Mouse (Mus musculus): ENCODE data around the gene Tgm5. TPM values are rescaled to one million over a fixed set of nuclear protein-coding genes. Genes with fewer than 3 reads are reported as not detected.
"Not testable (repeated sequence)": the region's sequence is repeated elsewhere in the genome, so short reads cannot be mapped to it uniquely, and the experiment has no call there.

Gene Tgm5
- 0.09 and 0.13 TPM in 2 replicates for polyA plus RNA-seq (2014; fragmentation: Nextera tagmentation; extraction: Ambion mirVana)

DNA sequence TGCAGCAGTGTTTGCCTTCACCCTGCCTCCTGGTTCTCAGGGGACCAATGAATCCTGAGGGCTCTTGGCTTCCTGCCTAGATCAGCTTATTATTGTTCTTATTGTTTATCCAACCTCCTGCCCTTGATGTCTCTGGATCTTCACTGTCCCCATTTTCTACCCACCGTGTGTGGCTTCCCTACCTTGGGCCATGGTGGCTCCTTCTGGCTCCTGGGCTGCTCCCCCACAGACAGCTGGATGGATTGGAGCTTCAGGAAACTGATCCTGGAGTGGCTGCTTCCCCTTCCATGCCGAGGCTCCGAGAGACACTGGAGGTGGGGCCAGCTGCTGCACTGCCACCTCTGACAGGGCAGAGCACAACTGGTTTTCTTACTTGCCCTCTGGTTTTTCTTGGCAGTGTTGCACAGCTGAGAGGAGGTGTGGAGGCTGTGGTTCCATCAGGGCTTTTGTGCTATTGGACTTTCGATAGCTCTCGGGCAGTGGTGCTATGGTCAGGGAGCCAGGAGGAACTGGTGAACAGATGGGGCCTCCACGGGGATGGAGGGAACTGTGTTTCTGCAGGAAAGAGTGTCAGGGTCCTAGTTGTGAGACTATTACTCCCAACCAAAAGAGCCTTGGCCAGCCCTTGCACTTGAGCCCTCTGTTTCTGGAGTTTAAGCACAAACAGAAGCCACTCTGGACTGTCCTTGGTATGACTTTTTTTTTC is at the start of gene Tgm5:
TSS of gene Tgm5 (minus strand) at position 362 of the 706 bp plus-strand sequence.
- Histone ChIP-seq H3K4me2 (replicated peaks; ENCODE audit: low read depth, low read length) (no peak within 1 kb of the TSS), H3K36me3 (ENCODE audit: control insufficient read depth, insufficient read depth, low read length) (no peaks in the 10 kb centered on the region), H3K9me3 (ENCODE audit: control insufficient read depth, low read depth, low read length) (no peaks in the 10 kb centered on the region), H3K9ac (replicated peaks; ENCODE audit: low read depth, low read length) (no peak within 1 kb of the TSS), H3K4me1 (ENCODE audit: control insufficient read depth, insufficient read depth, low read length) (no peaks in the 10 kb centered on the region), H3K27ac (ENCODE audit: low read length) (no peak within 1 kb of the TSS), H3K27me3 (ENCODE audit: control insufficient read depth, insufficient read depth, low read length) (no peaks in the 10 kb centered on the region), H3K4me3 (ENCODE audit: low read depth, low read length) (no peak within 1 kb of the TSS)
- no peak for ATAC-seq (ENCODE audit: insufficient number of reproducible peaks, insufficient read depth, low FRiP score, low read depth)
- 39% methylated on average over 6 of the region's 6 CpGs for WGBS

DNA sequence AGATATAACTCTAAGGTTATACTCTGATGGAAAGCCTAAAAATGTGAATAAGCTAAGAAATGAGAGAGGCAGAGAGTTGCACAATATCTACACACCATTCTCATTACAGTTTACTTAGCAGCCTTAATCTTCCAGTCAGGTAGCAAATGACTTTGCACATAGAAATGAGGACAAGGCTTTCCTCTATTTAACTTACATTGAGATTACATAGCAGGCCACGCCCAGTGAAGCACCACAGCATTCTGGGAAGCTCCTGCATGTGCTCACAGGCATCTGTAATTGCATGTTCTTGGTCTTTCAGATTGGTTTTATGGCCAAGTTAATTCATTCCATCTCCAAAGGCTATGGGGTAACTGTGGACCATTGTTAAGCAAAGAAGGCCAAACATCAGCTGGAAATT is 47.2 kb upstream of the Tgm5 start:
- H3K9ac ChIP-seq (replicated peaks; ENCODE audit: low read depth, low read length) = no peak overlapping the region
- no peak overlapping the region for H3K27ac ChIP-seq (ENCODE audit: low read length)
- H3K9me3 ChIP-seq (ENCODE audit: control insufficient read depth, low read depth, low read length) = no peaks in the 10 kb centered on the region
- H3K36me3 ChIP-seq (ENCODE audit: control insufficient read depth, insufficient read depth, low read length) = no peaks in the 10 kb centered on the region
- 60% methylated on average over 1 of the region's 1 CpGs for WGBS
- ATAC-seq (ENCODE audit: insufficient number of reproducible peaks, insufficient read depth, low FRiP score, low read depth) = no peak
- no peaks in the 10 kb centered on the region for H3K4me1 ChIP-seq (ENCODE audit: control insufficient read depth, insufficient read depth, low read length)
- no peaks in the 10 kb centered on the region for H3K27me3 ChIP-seq (ENCODE audit: control insufficient read depth, insufficient read depth, low read length)
- H3K4me2 ChIP-seq (replicated peaks; ENCODE audit: low read depth, low read length) = no peak overlapping the region
- H3K4me3 ChIP-seq (ENCODE audit: low read depth, low read length) = no peak overlapping the region

DNA sequence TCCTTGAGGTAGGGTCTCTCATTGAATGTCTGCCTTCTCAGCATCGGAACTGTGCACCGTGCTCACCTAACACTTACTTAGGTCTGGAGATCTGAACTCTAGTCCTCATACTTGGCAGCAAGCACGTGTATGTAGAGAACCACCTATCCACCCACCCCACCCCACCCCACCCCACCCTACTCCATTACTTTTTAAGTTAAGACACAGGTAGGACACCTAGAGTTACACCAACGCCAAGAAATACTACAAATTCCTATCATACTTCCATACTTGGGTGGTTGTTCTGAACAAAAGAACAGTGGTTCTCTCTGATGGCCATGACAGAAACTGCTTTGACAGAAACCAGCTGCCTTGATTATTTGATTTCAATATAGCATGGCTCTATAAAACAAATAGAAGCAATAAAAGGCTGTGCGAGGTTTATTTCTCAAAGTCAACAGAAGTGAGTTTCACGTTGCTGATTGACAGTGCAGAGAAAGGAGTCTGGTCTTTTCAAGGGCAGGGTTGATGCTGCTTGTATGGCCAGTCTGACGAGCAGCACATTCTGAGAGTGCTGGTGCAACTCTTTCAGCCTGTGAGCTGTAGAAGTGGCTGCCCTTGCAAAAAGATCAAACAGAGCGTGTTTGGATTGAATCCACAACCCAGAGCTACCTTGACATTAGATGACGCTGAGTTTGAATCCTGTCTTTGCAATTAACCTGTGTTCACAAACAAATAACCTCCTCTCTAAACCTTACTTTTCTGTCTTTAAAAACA is 43.4 kb upstream of the Tgm5 start:
- H3K4me2 ChIP-seq (replicated peaks; ENCODE audit: low read depth, low read length) = no peak overlapping the region
- no peak for ATAC-seq (ENCODE audit: insufficient number of reproducible peaks, insufficient read depth, low FRiP score, low read depth)
- no peak overlapping the region for H3K27ac ChIP-seq (ENCODE audit: low read length)
- 56% methylated on average over 9 of the region's 9 CpGs for WGBS
- H3K9ac ChIP-seq (replicated peaks; ENCODE audit: low read depth, low read length) = no peak overlapping the region
- H3K36me3 ChIP-seq (ENCODE audit: control insufficient read depth, insufficient read depth, low read length) = no peaks in the 10 kb centered on the region
- no peaks in the 10 kb centered on the region for H3K9me3 ChIP-seq (ENCODE audit: control insufficient read depth, low read depth, low read length)
- H3K27me3 ChIP-seq (ENCODE audit: control insufficient read depth, insufficient read depth, low read length) = no peaks in the 10 kb centered on the region
- no peaks in the 10 kb centered on the region for H3K4me1 ChIP-seq (ENCODE audit: control insufficient read depth, insufficient read depth, low read length)
- H3K4me3 ChIP-seq (ENCODE audit: low read depth, low read length) = no peak overlapping the region

DNA sequence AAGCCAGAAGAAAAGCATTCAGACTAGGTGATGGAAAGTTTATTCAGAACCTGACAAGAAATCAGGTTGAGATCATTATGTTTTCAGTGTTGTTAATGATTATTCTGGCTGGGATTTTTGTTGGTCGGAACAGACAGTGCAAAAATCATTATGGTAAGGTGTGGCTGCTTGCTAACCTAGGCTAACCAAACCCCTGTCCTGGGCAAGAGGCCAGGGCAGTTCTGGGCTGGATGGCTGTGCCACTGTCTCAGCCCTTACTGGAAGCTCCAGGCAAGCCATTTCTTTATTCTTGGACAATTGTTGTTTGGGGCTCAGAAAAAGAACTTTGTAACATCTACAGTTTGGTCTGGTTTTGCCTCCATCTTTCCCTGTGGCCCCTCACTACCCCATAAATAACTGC is 41.9 kb upstream of the Tgm5 start:
- Histone ChIP-seq H3K27ac (ENCODE audit: low read length) (no peak overlapping the region), H3K4me3 (ENCODE audit: low read depth, low read length) (no peak overlapping the region), H3K4me2 (replicated peaks; ENCODE audit: low read depth, low read length) (no peak overlapping the region), H3K9me3 (ENCODE audit: control insufficient read depth, low read depth, low read length) (no peaks in the 10 kb centered on the region), H3K36me3 (ENCODE audit: control insufficient read depth, insufficient read depth, low read length) (no peaks in the 10 kb centered on the region), H3K9ac (replicated peaks; ENCODE audit: low read depth, low read length) (no peak overlapping the region), H3K4me1 (ENCODE audit: control insufficient read depth, insufficient read depth, low read length) (no peaks in the 10 kb centered on the region), H3K27me3 (ENCODE audit: control insufficient read depth, insufficient read depth, low read length) (no peaks in the 10 kb centered on the region)
- 50% methylated on average over 1 of the region's 1 CpGs for WGBS
- ATAC-seq (ENCODE audit: insufficient number of reproducible peaks, insufficient read depth, low FRiP score, low read depth) = no peak

DNA sequence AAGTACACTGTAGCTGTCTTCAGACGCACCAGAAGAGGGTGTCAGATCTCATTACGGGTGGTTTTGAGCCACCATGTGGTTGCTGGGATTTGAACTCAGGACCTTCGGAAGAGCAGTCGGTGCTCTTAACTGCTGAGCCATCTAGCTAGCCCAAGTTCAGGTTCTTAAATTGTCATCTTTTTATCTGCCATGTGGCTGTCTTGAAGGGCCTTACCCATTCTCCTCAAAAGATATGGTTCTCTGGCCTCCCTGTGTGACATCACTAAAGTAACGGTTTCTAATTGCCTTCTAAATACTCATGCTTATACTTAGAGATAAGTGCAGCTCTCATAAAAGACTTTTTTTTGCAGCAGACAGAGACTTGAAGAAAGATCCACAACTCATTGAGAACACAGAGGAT is 40.7 kb upstream of the Tgm5 start:
- H3K4me2 ChIP-seq (replicated peaks; ENCODE audit: low read depth, low read length); H3K27ac ChIP-seq (ENCODE audit: low read length); H3K27me3 ChIP-seq (ENCODE audit: control insufficient read depth, insufficient read depth, low read length); H3K9ac ChIP-seq (replicated peaks; ENCODE audit: low read depth, low read length); H3K4me3 ChIP-seq (ENCODE audit: low read depth, low read length); ATAC-seq (ENCODE audit: insufficient number of reproducible peaks, insufficient read depth, low FRiP score, low read depth); H3K4me1 ChIP-seq (ENCODE audit: control insufficient read depth, insufficient read depth, low read length); H3K9me3 ChIP-seq (ENCODE audit: control insufficient read depth, low read depth, low read length); H3K36me3 ChIP-seq (ENCODE audit: control insufficient read depth, insufficient read depth, low read length): not testable (repeated sequence)
- WGBS = 92% methylated on average over 5 of the region's 5 CpGs

DNA sequence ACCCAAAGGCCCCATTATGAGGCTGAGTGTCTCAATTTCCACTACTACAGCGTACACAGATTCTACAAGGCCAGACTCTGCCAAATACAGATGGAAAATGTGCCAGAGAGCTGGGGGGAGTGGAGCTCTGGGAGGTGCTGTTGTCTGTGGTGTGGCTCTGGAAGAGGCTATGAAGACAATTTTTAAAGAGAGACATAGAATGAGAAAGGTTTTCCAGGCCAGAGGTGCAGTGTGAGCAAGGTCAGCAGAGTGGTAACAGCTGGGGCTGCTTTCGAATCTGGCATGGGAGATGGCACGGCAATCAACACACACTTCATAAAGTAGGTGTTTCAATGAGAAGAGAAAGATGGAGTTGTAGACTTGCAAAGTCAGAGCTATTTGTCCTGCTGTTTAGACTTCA is 33.6 kb upstream of the Tgm5 start:
- H3K27ac ChIP-seq (ENCODE audit: low read length) = no peak overlapping the region
- 76% methylated on average over 3 of the region's 3 CpGs for WGBS

DNA sequence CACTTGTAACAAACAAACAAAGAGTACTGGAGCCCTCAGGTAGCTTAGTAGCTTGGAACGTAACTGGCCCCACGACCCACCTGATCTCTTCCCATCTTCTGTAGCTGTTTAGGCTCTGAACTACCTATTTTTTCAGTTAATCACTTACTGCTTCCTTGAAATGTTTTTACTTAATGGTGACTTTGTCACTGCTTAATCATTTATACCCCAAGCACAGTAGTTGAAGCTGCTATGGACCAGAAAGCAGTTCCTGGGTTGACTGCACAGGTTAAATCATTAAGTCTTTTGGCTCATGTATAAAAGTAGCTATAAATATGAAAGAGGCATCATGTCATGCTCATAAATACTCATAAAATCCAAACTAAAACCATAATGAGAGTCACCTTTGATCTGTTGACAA is 29.8 kb upstream of the Tgm5 start:
- Histone ChIP-seq H3K4me2 (replicated peaks; ENCODE audit: low read depth, low read length) (no peak overlapping the region), H3K27ac (ENCODE audit: low read length) (no peak overlapping the region), H3K36me3 (ENCODE audit: control insufficient read depth, insufficient read depth, low read length) (no peaks in the 10 kb centered on the region), H3K4me3 (ENCODE audit: low read depth, low read length) (no peak overlapping the region), H3K4me1 (ENCODE audit: control insufficient read depth, insufficient read depth, low read length) (no peaks in the 10 kb centered on the region), H3K9me3 (ENCODE audit: control insufficient read depth, low read depth, low read length) (no peaks in the 10 kb centered on the region), H3K27me3 (ENCODE audit: control insufficient read depth, insufficient read depth, low read length) (no peaks in the 10 kb centered on the region), H3K9ac (replicated peaks; ENCODE audit: low read depth, low read length) (no peak overlapping the region)
- WGBS = 89% methylated on average over 2 of the region's 2 CpGs
- no peak for ATAC-seq (ENCODE audit: insufficient number of reproducible peaks, insufficient read depth, low FRiP score, low read depth)

More for the DNA sequence above, 33.6 kb upstream of the Tgm5 start:
- Histone ChIP-seq H3K27me3 (ENCODE audit: control insufficient read depth, insufficient read depth, low read length) (no peaks in the 10 kb centered on the region), H3K4me1 (ENCODE audit: control insufficient read depth, insufficient read depth, low read length) (no peaks in the 10 kb centered on the region), H3K4me2 (replicated peaks; ENCODE audit: low read depth, low read length) (no peak overlapping the region), H3K9ac (replicated peaks; ENCODE audit: low read depth, low read length) (no peak overlapping the region), H3K9me3 (ENCODE audit: control insufficient read depth, low read depth, low read length) (no peaks in the 10 kb centered on the region), H3K36me3 (ENCODE audit: control insufficient read depth, insufficient read depth, low read length) (no peaks in the 10 kb centered on the region), H3K4me3 (ENCODE audit: low read depth, low read length) (no peak overlapping the region)
- ATAC-seq (ENCODE audit: insufficient number of reproducible peaks, insufficient read depth, low FRiP score, low read depth) = no peak

DNA sequence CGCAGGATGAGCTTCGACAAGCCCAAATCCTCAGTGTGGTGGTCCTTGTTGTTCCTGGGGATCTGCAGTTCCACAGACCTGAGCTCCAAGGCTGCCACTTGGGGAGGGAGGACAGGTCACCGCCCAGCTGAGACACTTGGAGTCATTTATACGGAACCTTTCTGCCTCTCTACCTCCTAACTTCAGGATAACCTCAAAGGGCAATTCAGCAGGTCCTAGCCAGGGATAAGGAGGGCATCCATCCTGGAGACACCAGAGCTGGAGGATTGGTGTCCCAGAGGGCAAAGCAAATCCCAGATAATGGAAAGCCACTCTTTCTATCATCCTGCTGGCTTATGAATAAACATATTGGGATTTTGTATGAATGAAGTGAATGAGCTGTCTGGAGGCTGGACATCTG is 24.1 kb upstream of the Tgm5 start, which contains the start of gene Tgm7:
TSS of gene Tgm7 (minus strand) at position 101 of the 400 bp plus-strand sequence.
- Histone ChIP-seq H3K9me3 (ENCODE audit: control insufficient read depth, low read depth, low read length) (no peaks in the 10 kb centered on the region), H3K27me3 (ENCODE audit: control insufficient read depth, insufficient read depth, low read length) (no peaks in the 10 kb centered on the region), H3K36me3 (ENCODE audit: control insufficient read depth, insufficient read depth, low read length) (no peaks in the 10 kb centered on the region), H3K4me3 (ENCODE audit: low read depth, low read length) (no peak within 1 kb of the TSS), H3K4me2 (replicated peaks; ENCODE audit: low read depth, low read length) (no peak within 1 kb of the TSS), H3K27ac (ENCODE audit: low read length) (no peak within 1 kb of the TSS), H3K4me1 (ENCODE audit: control insufficient read depth, insufficient read depth, low read length) (no peaks in the 10 kb centered on the region), H3K9ac (replicated peaks; ENCODE audit: low read depth, low read length) (no peak within 1 kb of the TSS)
- no peak for ATAC-seq (ENCODE audit: insufficient number of reproducible peaks, insufficient read depth, low FRiP score, low read depth)
- WGBS = 80% methylated on average over 4 of the region's 4 CpGs

All from stomach, embryonic 14.5 days (tissue).